Mouse (Mus musculus) neutrophil, adult 5-6 weeks (primary cell): Measurements from ENCODE around the gene Canx. TPM values are rescaled to one million over a fixed set of nuclear protein-coding genes. Genes with fewer than 3 reads are reported as not detected.
"Not testable (repeated sequence)": the region's sequence is repeated elsewhere in the genome, so short reads cannot be mapped to it uniquely, and the experiment has no call there.

ENCODE experiments used
- ATAC-seq: fragments of 151-379, 151-347 bp; 2 replicates; pipeline ENCODE4 v1.8.0; 2017; ENCODE audit warnings: mild to moderate bottlenecking, moderate TSS enrichment; ENCODE audit not compliant: insufficient number of reproducible peaks, poor library complexity, low FRiP score, severe bottlenecking; ENCODE audit errors: extremely low read depth
- total RNA-seq: library from RNA; stranded (forward); fragments of 200-1000 nt; gene quantifications from 2 replicates; pipeline ENCODE4 v1.2.3, GENCODE M21; 2017

Canx gene
- total RNA-seq, 1 experiment from 2014 or later = 235 TPM

GRCm38 (mm10) chr11:50345486-50345885 is 20.0 kb upstream of the Canx start:
- no peak for ATAC-seq

- ATAC-seq = no peak
Observed at GRCm38 (mm10) chr11:50336891-50337290, 11.4 kb upstream of the Canx start.

- ATAC-seq = no peak
Observed at GRCm38 (mm10) chr11:50336126-50336525, 10.7 kb upstream of the Canx start.

- ATAC-seq = no peak
Observed at GRCm38 (mm10) chr11:50333181-50333580, 7.7 kb upstream of the Canx start.

- no peak for ATAC-seq
Observed at GRCm38 (mm10) chr11:50329378-50329777, 3.9 kb upstream of the Canx start.

- ATAC-seq = no peak
Observed at GRCm38 (mm10) chr11:50328075-50328625, 2.7 kb upstream of the Canx start.

- ATAC-seq = no peak
Observed at GRCm38 (mm10) chr11:50326302-50326966, 961 bp upstream of the Canx start.

- no peak for ATAC-seq
Observed at GRCm38 (mm10) chr11:50324751-50325471, 562 bp downstream of the Canx start.

GRCm38 (mm10) chr11:50323843-50324242 is 1.6 kb downstream of the Canx start:
- no peak for ATAC-seq

- ATAC-seq = no peak
Observed at GRCm38 (mm10) chr11:50322345-50322744, 3.1 kb downstream of the Canx start.

- no peak for ATAC-seq
Observed at GRCm38 (mm10) chr11:50321239-50321638, 4.2 kb downstream of the Canx start.

- not testable (repeated sequence) for ATAC-seq
Observed at GRCm38 (mm10) chr11:50319343-50319742, 6.1 kb downstream of the Canx start.

- no peak for ATAC-seq
Observed at GRCm38 (mm10) chr11:50312803-50313202, 12.7 kb downstream of the Canx start.

GRCm38 (mm10) chr11:50303406-50303805 is 22.1 kb downstream of the Canx start:
- no peak for ATAC-seq

GRCm38 (mm10) chr11:50292190-50292855 is 33.1 kb downstream of the Canx start, which contains the start of gene Maml1:
Gene Maml1, minus strand, starts transcription at chr11:50292311.
- peak; percentile 98 for ATAC-seq

GRCm38 (mm10) chr11:50291321-50292165 is 33.9 kb downstream of the Canx start:
- no peak for ATAC-seq

GRCm38 (mm10) chr11:50290486-50291225 is 34.8 kb downstream of the Canx start:
- no peak for ATAC-seq

GRCm38 (mm10) chr11:50286428-50286827 is 39.0 kb downstream of the Canx start:
- ATAC-seq = peak; percentile 53
